Mouse (Mus musculus): ENCODE data around the gene Etl4. TPM values are rescaled to one million over a fixed set of nuclear protein-coding genes. Genes with fewer than 3 reads are reported as not detected.
A peak's percentile ranks its signal among the peaks of the same experiment; 100 is the strongest.

Gene Etl4
- polyA plus RNA-seq, 1 experiment from 2014 or later, result 15.7 TPM

DNA sequence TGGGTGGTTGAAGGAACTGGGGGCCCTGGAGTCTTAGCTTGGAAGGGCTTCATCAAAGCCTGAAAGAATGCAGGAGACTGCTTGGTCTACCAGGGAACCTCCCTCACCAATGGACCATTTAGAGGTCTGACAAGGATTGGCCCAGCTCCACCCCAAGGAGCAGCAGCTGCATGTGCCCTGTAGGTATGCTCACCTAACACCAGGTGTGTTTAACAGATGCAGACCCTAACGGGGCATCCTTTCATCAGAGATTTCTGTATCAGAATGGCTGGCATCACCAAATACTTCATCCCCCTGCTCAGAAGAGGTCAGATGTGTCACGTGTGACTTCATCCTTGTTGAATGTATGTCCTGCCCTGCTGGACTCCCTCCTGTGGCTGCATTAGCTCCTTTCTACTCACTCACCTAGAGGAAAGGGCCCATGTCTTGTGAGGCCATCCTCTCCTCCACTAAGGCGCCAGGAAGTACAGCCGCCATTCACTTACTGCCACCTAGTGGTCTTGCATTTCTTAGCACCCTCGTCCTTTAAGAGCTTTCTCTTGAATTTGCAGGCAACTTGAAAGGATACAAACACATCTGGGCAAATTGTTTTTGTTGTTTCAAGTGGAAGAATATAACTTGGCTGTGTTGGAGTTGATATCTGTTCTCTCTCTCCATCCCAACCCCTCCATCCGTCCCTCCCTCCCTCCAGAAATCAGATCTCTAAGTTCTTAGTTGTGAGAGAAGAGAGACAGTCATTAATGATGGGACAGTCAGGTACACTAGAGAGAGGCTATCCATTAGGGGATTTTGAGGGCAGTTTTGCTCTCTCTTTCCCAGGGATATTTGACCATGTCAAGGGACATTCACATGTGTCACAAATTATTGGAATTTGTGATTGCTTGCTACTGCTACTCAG, 870.2 kb downstream of the Etl4 start:
- TF ChIP-seq EP300 (IDR thresholded peaks at IDR 0.05) (no peak), CTCF (IDR thresholded peaks at IDR 0.05) (peak; percentile 94)
- Histone ChIP-seq H3K27ac (ENCODE audit: low read length) (no peak overlapping the region), H3K4me3 (ENCODE audit: low read depth, low read length) (no peak overlapping the region), H3K4me2 (replicated peaks; ENCODE audit: low read depth, low read length) (no peak overlapping the region), H3K27me3 (replicated peaks; ENCODE audit: insufficient read depth, low read length) (no peaks in the 10 kb centered on the region), H3K9me3 (ENCODE audit: low read length) (no peaks in the 10 kb centered on the region), H3K4me1 (ENCODE audit: insufficient read depth, low read depth, low read length) (no peaks in the 10 kb centered on the region), H3K9ac (replicated peaks; ENCODE audit: low read depth) (no peak overlapping the region), H3K36me3 (ENCODE audit: insufficient read depth, low read length) (no peaks in the 10 kb centered on the region)
- ATAC-seq (peak; percentile 48; the same call in 1 of the 2 replicates), DNase-seq (ENCODE audit: low spot score) (peak; percentile 73)
- WGBS, result 29% methylated on average over 6 of the region's 6 CpGs

DNA sequence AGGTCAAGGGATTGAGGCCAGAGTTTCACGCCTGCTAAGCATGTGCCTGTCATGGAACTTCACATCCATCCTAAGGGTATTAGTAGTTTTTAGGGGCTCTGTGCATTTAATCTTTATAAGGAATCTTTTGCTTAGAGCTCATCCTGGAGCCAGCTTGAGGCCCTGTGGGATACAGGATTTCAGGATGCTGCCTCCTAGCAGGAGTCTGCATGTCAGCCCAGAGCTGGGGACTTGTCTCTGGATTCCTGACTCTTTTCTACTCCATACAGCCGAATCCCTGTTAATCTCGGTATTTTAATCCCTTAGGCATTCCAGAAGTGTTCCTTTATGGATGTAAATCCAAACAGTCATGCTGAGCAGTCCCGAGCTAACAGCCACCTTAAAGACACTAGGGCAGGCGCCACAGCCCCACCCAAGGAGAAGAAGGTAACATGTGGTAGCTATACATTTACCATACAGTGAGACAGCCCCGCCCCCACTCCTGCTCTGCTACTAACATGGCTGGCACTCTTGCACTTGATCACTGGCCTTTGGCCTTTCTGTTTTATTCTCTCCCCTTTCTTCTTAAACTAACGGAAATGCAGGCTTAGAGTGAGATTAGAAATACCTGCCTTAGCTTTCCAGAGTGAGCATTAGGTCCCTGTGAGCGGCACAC, 891.8 kb downstream of the Etl4 start:
- no peak overlapping the region for H3K27ac ChIP-seq (ENCODE audit: low read length)
- TF ChIP-seq EP300 (IDR thresholded peaks at IDR 0.05) (no peak), CTCF (IDR thresholded peaks at IDR 0.05) (no peak)
- H3K36me3 ChIP-seq (ENCODE audit: insufficient read depth, low read length), result peaks cover 18% of the 10 kb centered on the region
- no peak overlapping the region for H3K4me2 ChIP-seq (replicated peaks; ENCODE audit: low read depth, low read length)
- H3K4me1 ChIP-seq (ENCODE audit: insufficient read depth, low read depth, low read length), result no peaks in the 10 kb centered on the region
- 84% methylated on average over 8 of the region's 8 CpGs for WGBS
- DNase-seq (ENCODE audit: low spot score) (no peak), ATAC-seq (no peak)
- no peaks in the 10 kb centered on the region for H3K27me3 ChIP-seq (replicated peaks; ENCODE audit: insufficient read depth, low read length)
- no peak overlapping the region for H3K4me3 ChIP-seq (ENCODE audit: low read depth, low read length)
- no peaks in the 10 kb centered on the region for H3K9me3 ChIP-seq (ENCODE audit: low read length)
- H3K9ac ChIP-seq (replicated peaks; ENCODE audit: low read depth), result no peak overlapping the region

DNA sequence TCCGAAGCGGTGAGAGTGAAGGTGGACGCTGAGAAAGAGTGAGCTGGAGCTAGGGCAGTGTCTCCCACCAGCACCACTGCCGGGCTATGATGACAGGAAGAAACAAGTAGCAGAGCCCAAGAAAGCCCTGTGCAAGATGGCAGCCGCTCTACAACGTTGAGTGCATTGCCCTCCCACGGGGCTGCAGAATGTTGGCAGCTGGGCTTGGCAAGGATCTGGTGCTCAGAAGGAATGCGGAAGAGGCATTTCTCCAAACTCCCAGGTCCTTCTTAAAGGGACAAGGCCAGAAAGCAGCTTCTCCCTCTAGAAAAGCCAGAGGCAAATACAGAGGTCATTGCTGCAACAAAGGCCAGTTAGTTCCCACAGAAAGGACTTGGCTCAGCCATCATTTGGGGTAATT, 901.9 kb downstream of the Etl4 start:
- 68% methylated on average over 8 of the region's 8 CpGs for WGBS
- H3K4me1 ChIP-seq (ENCODE audit: insufficient read depth, low read depth, low read length), result no peaks in the 10 kb centered on the region
- DNase-seq (ENCODE audit: low spot score), result peak; percentile 11
- no peaks in the 10 kb centered on the region for H3K27me3 ChIP-seq (replicated peaks; ENCODE audit: insufficient read depth, low read length)
- TF ChIP-seq CTCF (IDR thresholded peaks at IDR 0.05) (no peak), EP300 (IDR thresholded peaks at IDR 0.05) (no peak)
- no peaks in the 10 kb centered on the region; the same call in 1 of the 2 replicates for H3K36me3 ChIP-seq (ENCODE audit: insufficient read depth, low read length)
- ATAC-seq, result no peak
- no peaks in the 10 kb centered on the region for H3K9me3 ChIP-seq (ENCODE audit: low read length)
- no peak overlapping the region for H3K27ac ChIP-seq (ENCODE audit: low read length)
- no peak overlapping the region for H3K4me3 ChIP-seq (ENCODE audit: low read depth, low read length)
- H3K4me2 ChIP-seq (replicated peaks; ENCODE audit: low read depth, low read length), result no peak overlapping the region
- H3K9ac ChIP-seq (replicated peaks; ENCODE audit: low read depth), result no peak overlapping the region

DNA sequence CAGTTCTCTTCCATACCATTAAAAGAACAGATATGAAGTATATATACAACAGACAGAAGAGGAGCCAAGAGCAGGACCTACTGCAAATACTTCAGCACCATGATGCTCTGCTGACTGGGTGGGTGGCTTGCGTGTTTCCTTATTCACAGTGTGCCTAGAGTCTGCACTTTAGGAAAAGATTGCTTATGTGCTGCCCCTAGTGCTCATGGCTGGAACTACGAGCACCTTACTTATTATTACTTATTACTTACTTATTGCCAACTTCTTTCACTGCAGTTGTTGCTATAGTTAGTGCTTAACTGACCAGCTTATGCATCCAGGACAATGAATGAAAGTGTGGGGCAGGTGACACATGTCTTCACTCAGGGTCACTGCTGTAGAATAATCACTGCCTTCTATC, 904.4 kb downstream of the Etl4 start:
- Histone ChIP-seq H3K4me3 (ENCODE audit: low read depth, low read length) (no peak overlapping the region), H3K4me2 (replicated peaks; ENCODE audit: low read depth, low read length) (no peak overlapping the region), H3K4me1 (ENCODE audit: insufficient read depth, low read depth, low read length) (no peaks in the 10 kb centered on the region), H3K27ac (ENCODE audit: low read length) (no peak overlapping the region), H3K36me3 (ENCODE audit: insufficient read depth, low read length) (no peaks in the 10 kb centered on the region), H3K27me3 (replicated peaks; ENCODE audit: insufficient read depth, low read length) (no peaks in the 10 kb centered on the region), H3K9ac (replicated peaks; ENCODE audit: low read depth) (no peak overlapping the region), H3K9me3 (ENCODE audit: low read length) (no peaks in the 10 kb centered on the region)
- WGBS, result 74% methylated on average over 2 of the region's 2 CpGs
- no peak for ATAC-seq
- no peak for TF ChIP-seq EP300 (IDR thresholded peaks at IDR 0.05)
- TF ChIP-seq CTCF (IDR thresholded peaks at IDR 0.05), result peak; percentile 45
- peak; percentile 11 for DNase-seq (ENCODE audit: low spot score)

DNA sequence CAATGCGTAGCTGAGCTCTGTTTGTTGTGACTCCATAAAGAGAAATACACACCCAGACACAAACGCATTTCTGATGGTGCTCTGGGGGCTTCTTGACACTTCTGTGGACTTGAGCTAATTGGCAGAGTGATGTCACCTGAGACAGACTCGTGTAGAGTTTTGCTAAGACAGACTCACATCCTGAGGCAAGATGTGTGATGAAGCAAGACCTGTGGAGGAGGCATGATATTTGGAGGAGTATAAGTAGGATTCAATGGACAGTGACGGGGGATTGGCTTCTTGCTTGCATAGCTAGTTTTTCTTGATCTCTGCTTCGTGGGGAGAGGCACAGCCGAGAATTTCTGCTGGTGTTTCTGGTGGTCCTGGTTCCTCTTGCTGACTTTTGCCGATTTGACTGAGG, 908.6 kb downstream of the Etl4 start:
- WGBS, result 72% methylated on average over 7 of the region's 7 CpGs
- Histone ChIP-seq H3K9ac (replicated peaks; ENCODE audit: low read depth) (no peak overlapping the region), H3K36me3 (ENCODE audit: insufficient read depth, low read length) (no peaks in the 10 kb centered on the region), H3K27me3 (replicated peaks; ENCODE audit: insufficient read depth, low read length) (no peaks in the 10 kb centered on the region), H3K4me1 (ENCODE audit: insufficient read depth, low read depth, low read length) (no peaks in the 10 kb centered on the region), H3K4me3 (ENCODE audit: low read depth, low read length) (no peak overlapping the region), H3K27ac (ENCODE audit: low read length) (no peak overlapping the region), H3K9me3 (ENCODE audit: low read length) (no peaks in the 10 kb centered on the region), H3K4me2 (replicated peaks; ENCODE audit: low read depth, low read length) (no peak overlapping the region)
- DNase-seq (ENCODE audit: low spot score) (no peak), ATAC-seq (no peak)
- no peak for TF ChIP-seq CTCF (IDR thresholded peaks at IDR 0.05)
- TF ChIP-seq EP300 (IDR thresholded peaks at IDR 0.05), result no peak

DNA sequence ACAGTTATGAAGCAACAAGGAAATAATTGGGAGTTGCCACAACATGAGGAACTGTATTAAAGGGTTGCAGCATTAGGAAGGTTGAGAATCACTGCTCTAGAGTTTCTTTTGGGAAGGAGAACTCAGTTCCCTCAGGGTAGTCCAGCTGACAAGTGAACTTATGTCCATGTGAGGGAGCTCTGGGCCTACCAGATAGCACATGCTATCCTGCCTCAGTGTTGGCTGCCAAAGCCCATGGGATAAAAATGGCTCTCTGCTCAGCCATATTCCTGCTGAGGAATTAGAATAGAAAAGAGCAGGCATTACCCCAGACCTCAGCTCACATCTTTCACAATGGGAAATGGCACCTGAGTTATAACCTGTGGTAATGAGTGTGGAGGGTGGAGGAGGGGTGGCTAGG, 916.7 kb downstream of the Etl4 start:
- Histone ChIP-seq H3K9me3 (ENCODE audit: low read length) (no peaks in the 10 kb centered on the region), H3K36me3 (ENCODE audit: insufficient read depth, low read length) (no peaks in the 10 kb centered on the region), H3K4me2 (replicated peaks; ENCODE audit: low read depth, low read length) (no peak overlapping the region), H3K27me3 (replicated peaks; ENCODE audit: insufficient read depth, low read length) (no peaks in the 10 kb centered on the region), H3K4me1 (ENCODE audit: insufficient read depth, low read depth, low read length) (no peaks in the 10 kb centered on the region), H3K27ac (ENCODE audit: low read length) (no peak overlapping the region), H3K9ac (replicated peaks; ENCODE audit: low read depth) (no peak overlapping the region), H3K4me3 (ENCODE audit: low read depth, low read length) (no peak overlapping the region)
- TF ChIP-seq CTCF (IDR thresholded peaks at IDR 0.05) (no peak), EP300 (IDR thresholded peaks at IDR 0.05) (no peak)
- DNase-seq (ENCODE audit: low spot score) (no peak), ATAC-seq (no peak)

Measured in lung, postnatal 0 days (tissue).